Mouse (Mus musculus): ENCODE measurements at regions not wholly inside any gene's neighbourhood (a gene's known extent, or its start where the extent isn't known, plus 50 kb on each side); places are given as distances from the start of the nearest gene placed in this dataset.

- DNase-seq (ENCODE audit: low spot score): no peak
Measured at GRCm38 (mm10) chr2:106083801-106084800, 80.8 kb upstream of the Dnajc24 start.

GRCm38 (mm10) chr2:106083001-106083400 lies 79.7 kb upstream of the Dnajc24 start:
- no peak for DNase-seq (ENCODE audit: low spot score)

DNA sequence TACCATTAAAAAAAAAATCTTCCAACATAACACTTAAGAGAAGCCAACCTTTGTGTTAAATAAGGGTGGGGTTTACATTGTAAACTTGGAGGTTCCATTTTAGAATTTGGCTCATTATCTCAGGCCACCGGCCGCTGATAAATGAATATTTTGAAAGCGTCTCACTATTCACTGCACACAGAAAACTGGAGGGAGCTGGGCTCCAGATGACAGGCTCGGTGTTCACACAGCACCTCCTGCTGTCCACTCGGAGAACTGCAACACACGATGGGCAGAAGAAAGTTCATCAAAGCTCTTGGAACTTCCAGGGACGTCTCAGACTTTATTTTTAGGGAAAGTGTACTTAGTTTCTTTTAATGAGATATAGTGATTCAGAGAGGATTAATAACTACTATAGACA lies 78.6 kb upstream of the Dnajc24 start:
- peak; percentile 61 for DNase-seq (ENCODE audit: low spot score)

GRCm38 (mm10) chr2:106080626-106081025 lies 77.3 kb upstream of the Dnajc24 start:
- DNase-seq (ENCODE audit: low spot score): no peak

DNA sequence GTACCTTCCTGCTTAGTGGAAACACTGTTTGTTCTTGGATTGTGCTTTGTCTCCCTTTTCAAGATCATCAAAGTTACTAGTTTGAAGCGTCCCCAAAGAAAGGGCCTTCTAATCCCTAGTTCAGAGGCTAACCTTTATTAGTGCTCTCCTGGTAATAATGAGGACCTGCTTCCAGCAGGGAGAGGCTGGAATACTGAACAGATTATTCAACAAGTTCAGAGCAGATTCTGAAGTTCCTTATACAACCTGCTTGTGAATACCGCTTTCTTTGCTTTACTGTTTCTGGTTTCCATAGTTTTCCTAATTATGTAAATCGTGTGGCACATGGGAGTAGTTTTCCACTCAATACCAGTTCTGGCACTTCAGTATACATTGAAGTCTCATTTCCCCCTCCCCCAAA lies 75.2 kb upstream of the Dnajc24 start:
- no peak for DNase-seq (ENCODE audit: low spot score)

- DNase-seq (ENCODE audit: low spot score): no peak
Measured at GRCm38 (mm10) chr2:106074441-106074840, 71.1 kb upstream of the Dnajc24 start.

DNA sequence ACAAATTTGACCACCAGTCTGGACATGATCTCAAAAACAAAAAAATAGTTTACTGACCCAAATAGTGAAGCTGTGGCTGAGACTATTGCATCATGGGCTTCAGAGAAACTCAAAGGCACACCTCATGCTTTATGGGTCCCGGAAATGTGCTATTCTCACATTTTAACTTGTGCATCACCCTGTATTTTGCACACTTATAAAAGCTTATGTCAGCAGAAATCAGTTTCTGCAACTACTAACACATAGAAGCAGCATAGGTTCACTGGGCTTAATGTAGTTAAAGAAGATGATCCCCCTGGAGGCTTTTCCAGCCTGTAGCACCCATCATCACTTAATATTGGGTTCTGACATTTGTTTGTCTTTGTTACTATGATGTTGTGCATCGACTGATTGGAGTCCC lies 61.0 kb upstream of the Dnajc24 start:
- no peak for DNase-seq (ENCODE audit: low spot score)

Data from layer of hippocampus, adult 9-10 months (tissue).